Mouse (Mus musculus) right cerebral cortex, postnatal 14 days (tissue): ENCODE measurements at regions not wholly inside any gene's neighbourhood (a gene's known extent, or its start where the extent isn't known, plus 50 kb on each side); places are given as distances from the start of the nearest gene placed in this dataset.
"Not testable (repeated sequence)": the region's sequence is repeated elsewhere in the genome, so short reads cannot be mapped to it uniquely, and the experiment has no call there.

Experiments used
- DNase-seq: peaks from one replicate; pipeline ENCODE4 v3.0.0; 2022

GRCm38 (mm10) chr2:55182416-55182815 is 253.4 kb upstream of the Kcnj3 start:
- DNase-seq: no peak

GRCm38 (mm10) chr2:55206891-55207290 is 228.9 kb upstream of the Kcnj3 start:
- no peak for DNase-seq

- no peak for DNase-seq
These were observed 227.2 kb upstream of the Kcnj3 start for GRCm38 (mm10) chr2:55208620-55209019.

- no peak for DNase-seq
These were observed 225.9 kb upstream of the Kcnj3 start for GRCm38 (mm10) chr2:55209848-55210390.

GRCm38 (mm10) chr2:55211281-55211680 is 224.5 kb upstream of the Kcnj3 start:
- no peak for DNase-seq

GRCm38 (mm10) chr2:55222046-55222445 is 213.7 kb upstream of the Kcnj3 start:
- DNase-seq: no peak

GRCm38 (mm10) chr2:55222741-55223140 is 213.0 kb upstream of the Kcnj3 start:
- DNase-seq: not testable (repeated sequence)

GRCm38 (mm10) chr2:55228131-55228797 is 207.5 kb upstream of the Kcnj3 start:
- no peak for DNase-seq

GRCm38 (mm10) chr2:55231841-55232240 is 203.9 kb upstream of the Kcnj3 start:
- DNase-seq: no peak

GRCm38 (mm10) chr2:55253134-55253533 is 182.6 kb upstream of the Kcnj3 start:
- DNase-seq: no peak

GRCm38 (mm10) chr2:55262721-55263278 is 173.0 kb upstream of the Kcnj3 start:
- no peak for DNase-seq

GRCm38 (mm10) chr2:55263847-55264449 is 171.8 kb upstream of the Kcnj3 start:
- DNase-seq: no peak

- DNase-seq: peak; percentile 40
These were observed 129.4 kb upstream of the Kcnj3 start for GRCm38 (mm10) chr2:55306387-55306786.

GRCm38 (mm10) chr2:55315627-55316026 is 120.1 kb upstream of the Kcnj3 start:
- DNase-seq: no peak

GRCm38 (mm10) chr2:55354061-55354460 is 81.7 kb upstream of the Kcnj3 start:
- DNase-seq: not testable (repeated sequence)
